Mouse (Mus musculus): ENCODE data around the gene Taf12. TPM values are rescaled to one million over a fixed set of nuclear protein-coding genes. Genes with fewer than 3 reads are reported as not detected.

Taf12 gene
- polyA plus RNA-seq, 1 experiment from 2014 or later, result 40.3 TPM

DNA sequence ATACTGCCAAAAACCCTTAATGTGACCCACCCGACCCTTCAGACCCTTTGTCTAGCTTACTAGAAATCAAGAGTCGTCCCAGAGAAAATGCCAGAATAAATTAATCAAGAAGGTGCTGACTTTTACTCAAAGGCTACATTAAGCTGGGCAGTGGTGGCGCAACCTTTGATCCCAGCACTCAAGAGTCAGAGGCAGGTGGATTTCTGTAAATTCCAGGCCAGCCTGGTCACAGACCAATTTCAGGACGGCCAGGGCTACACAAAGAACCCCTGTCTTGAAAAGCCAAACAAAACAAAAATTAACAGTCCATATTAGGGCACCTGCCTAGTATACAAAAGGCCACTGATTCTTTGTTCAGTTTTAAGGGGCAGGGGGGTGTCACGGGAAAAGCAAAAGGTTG lies 52.3 kb downstream of the Taf12 start:
- Histone ChIP-seq H3K36me3 (ENCODE audit: control insufficient read depth, insufficient read depth, low read length) (peaks cover 14% of the 10 kb centered on the region), H3K9me3 (ENCODE audit: control insufficient read depth, low read length) (no peaks in the 10 kb centered on the region), H3K4me3 (ENCODE audit: low read length) (no peak overlapping the region), H3K4me1 (ENCODE audit: control insufficient read depth, insufficient read depth, low read depth, low read length) (peaks cover 16% of the 10 kb centered on the region), H3K27ac (ENCODE audit: low read depth, low read length) (no peak overlapping the region), H3K4me2 (ENCODE audit: low read length) (no peak overlapping the region), H3K9ac (ENCODE audit: low read depth, low read length) (no peak overlapping the region), H3K27me3 (replicated peaks; ENCODE audit: control insufficient read depth, insufficient read depth, low read length) (no peaks in the 10 kb centered on the region)
- WGBS, result 78% methylated on average over 5 of the region's 5 CpGs
- ATAC-seq, result no peak

DNA sequence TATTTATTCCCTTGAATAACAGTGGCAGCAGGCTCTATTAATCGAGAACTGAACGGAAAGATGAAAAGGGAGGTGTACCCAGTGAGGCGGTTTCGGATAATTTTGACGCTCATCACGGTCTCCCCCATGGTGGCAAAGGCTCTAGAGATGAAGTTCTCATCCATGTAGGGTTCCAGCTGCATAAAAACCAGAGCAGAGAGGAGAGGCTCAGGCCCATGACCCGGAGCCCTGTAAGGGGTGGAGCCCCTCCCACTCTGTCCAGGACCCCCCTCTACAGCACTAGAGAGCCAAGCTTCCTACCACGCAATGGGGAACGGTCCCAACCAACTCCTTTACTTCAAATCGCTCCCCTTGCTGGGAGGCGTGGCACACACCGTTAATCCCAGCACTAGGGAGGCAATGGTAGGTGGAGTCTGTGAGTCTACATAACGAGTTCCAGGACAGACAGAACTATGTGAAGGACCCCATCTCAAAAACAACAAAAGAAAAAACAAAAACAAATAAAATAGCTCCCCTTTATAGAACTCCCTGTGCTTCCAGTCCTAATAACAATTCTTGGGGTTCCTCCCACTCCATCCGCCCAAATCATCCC lies 54.3 kb downstream of the Taf12 start:
- Histone ChIP-seq H3K9ac (ENCODE audit: low read depth, low read length) (peak overlapping the region; percentile 96), H3K9me3 (ENCODE audit: control insufficient read depth, low read length) (no peaks in the 10 kb centered on the region), H3K27me3 (replicated peaks; ENCODE audit: control insufficient read depth, insufficient read depth, low read length) (no peaks in the 10 kb centered on the region), H3K36me3 (ENCODE audit: control insufficient read depth, insufficient read depth, low read length) (peaks cover 12% of the 10 kb centered on the region), H3K4me3 (ENCODE audit: low read length) (peak overlapping the region; percentile 88), H3K27ac (ENCODE audit: low read depth, low read length) (peak overlapping the region; percentile 86; the same call in 1 of the 2 replicates), H3K4me1 (ENCODE audit: control insufficient read depth, insufficient read depth, low read depth, low read length) (peaks cover 16% of the 10 kb centered on the region), H3K4me2 (ENCODE audit: low read length) (peak overlapping the region; percentile 82)
- 48% methylated on average over 14 of the region's 14 CpGs for WGBS
- 0 out of 2 replicates have a peak, but pooled peaks have one; percentile 16 for ATAC-seq

DNA sequence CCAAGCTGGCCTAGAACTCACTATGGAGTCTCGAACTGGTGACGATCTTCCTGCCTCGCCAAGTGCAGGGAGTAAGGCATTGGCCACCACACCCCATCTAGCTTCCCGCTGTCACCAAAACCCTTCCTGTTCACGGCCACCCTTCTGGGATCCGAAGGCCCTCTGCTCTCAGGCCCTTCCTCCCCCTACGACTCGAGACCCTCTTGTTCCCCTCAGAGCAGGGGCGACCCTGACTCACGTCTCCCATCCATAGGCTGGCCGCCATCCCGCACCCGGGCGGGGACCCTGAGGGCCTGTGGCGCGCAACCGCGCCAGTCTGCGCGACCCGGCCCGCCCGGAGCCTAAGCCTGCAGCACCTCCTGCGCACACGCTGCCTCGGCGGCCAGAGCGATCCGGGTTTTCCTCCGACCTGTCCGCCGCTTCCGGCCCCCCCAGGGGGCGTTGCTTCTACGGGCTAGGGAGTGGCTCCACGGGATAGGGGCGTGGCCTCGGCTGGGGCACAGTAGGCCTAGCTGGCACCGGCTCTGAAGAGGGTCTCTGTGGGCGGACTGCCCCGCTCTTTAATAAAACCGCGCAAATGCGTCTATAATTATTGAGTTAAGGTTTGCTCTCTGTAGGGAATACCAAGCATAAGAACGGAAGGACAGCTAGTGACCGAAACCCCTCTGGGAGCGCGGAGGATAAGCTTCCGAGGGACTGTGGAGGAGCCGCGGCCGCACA lies 55.1 kb downstream of the Taf12 start, which contains the start of gene Trnau1ap:
Gene Trnau1ap, minus strand, starts transcription at position 424 of the 720 bp plus-strand sequence.
- peak; percentile 97 for ATAC-seq
- H3K27me3 ChIP-seq (replicated peaks; ENCODE audit: control insufficient read depth, insufficient read depth, low read length), result no peaks in the 10 kb centered on the region
- peak within 1 kb of the TSS; percentile 96 for H3K9ac ChIP-seq (ENCODE audit: low read depth, low read length)
- under 1% methylated on average over 52 of the region's 52 CpGs for WGBS
- peak within 1 kb of the TSS; percentile 82 for H3K4me2 ChIP-seq (ENCODE audit: low read length)
- peaks cover 16% of the 10 kb centered on the region for H3K4me1 ChIP-seq (ENCODE audit: control insufficient read depth, insufficient read depth, low read depth, low read length)
- peak within 1 kb of the TSS; percentile 88 for H3K4me3 ChIP-seq (ENCODE audit: low read length)
- peaks cover 9% of the 10 kb centered on the region for H3K36me3 ChIP-seq (ENCODE audit: control insufficient read depth, insufficient read depth, low read length)
- no peaks in the 10 kb centered on the region for H3K9me3 ChIP-seq (ENCODE audit: control insufficient read depth, low read length)
- H3K27ac ChIP-seq (ENCODE audit: low read depth, low read length), result peak within 1 kb of the TSS; percentile 86

DNA sequence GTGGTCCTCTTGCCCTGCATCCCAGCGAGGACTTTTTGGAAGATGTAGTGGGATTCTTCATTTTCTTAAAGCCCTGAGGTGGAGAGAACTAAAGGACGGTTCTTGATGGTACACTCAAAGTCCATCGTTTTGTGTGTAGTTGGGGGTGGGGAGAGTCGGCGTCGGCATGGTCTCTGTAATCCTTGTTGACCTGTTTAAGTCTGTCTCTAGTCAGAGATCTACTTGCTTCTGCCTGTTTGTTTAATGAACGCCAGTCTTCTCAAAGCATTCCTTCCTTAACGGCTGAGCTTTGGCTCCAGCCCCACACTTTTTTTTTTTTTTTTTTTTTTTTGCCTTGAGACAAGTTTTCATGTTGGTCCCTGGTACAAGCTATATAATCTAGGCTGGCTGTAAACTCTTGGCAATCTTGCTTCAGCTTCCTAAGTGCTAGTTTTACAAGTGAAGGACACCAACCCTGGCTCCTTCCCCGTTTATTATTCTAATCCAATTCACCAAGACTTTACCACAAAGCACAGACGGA lies 55.7 kb downstream of the Taf12 start:
- Histone ChIP-seq H3K9me3 (ENCODE audit: control insufficient read depth, low read length) (no peaks in the 10 kb centered on the region), H3K4me1 (ENCODE audit: control insufficient read depth, insufficient read depth, low read depth, low read length) (peaks cover 16% of the 10 kb centered on the region), H3K36me3 (ENCODE audit: control insufficient read depth, insufficient read depth, low read length) (peaks cover 9% of the 10 kb centered on the region; the same call in 1 of the 2 replicates), H3K9ac (ENCODE audit: low read depth, low read length) (peak overlapping the region; percentile 96), H3K4me2 (ENCODE audit: low read length) (peak overlapping the region; percentile 82), H3K4me3 (ENCODE audit: low read length) (peak overlapping the region; percentile 88), H3K27me3 (replicated peaks; ENCODE audit: control insufficient read depth, insufficient read depth, low read length) (no peaks in the 10 kb centered on the region), H3K27ac (ENCODE audit: low read depth, low read length) (peak overlapping the region; percentile 86)
- ATAC-seq, result no peak
- WGBS, result 10% methylated on average over 10 of the region's 10 CpGs

DNA sequence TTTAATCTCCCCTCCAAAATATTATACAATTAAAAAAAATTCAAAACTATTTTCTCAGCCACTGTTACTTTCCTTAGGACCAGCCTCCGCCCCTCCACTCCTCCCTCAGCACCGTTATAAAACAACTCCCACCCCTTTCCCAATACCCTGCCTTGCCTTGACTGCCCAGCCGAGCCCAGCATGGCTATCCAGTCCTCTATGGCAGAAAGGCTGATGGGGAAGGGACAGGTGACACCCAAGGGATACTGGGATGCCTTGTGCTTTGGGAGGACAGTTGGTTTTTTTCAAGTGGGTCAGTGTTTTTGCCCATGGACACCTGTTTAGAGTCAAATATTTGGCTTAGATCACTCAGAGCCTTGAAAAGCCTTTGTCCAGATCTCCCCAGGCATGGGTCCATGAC lies 57.8 kb downstream of the Taf12 start:
- Histone ChIP-seq H3K27ac (ENCODE audit: low read depth, low read length) (no peak overlapping the region), H3K36me3 (ENCODE audit: control insufficient read depth, insufficient read depth, low read length) (peaks cover 7% of the 10 kb centered on the region; the same call in 1 of the 2 replicates), H3K4me3 (ENCODE audit: low read length) (no peak overlapping the region), H3K4me1 (ENCODE audit: control insufficient read depth, insufficient read depth, low read depth, low read length) (peaks cover 16% of the 10 kb centered on the region), H3K9me3 (ENCODE audit: control insufficient read depth, low read length) (no peaks in the 10 kb centered on the region), H3K4me2 (ENCODE audit: low read length) (no peak overlapping the region), H3K9ac (ENCODE audit: low read depth, low read length) (no peak overlapping the region), H3K27me3 (replicated peaks; ENCODE audit: control insufficient read depth, insufficient read depth, low read length) (no peaks in the 10 kb centered on the region)
- no peak for ATAC-seq
- 72% methylated on average over 3 of the region's 3 CpGs for whole genome bisulfite sequencing

DNA sequence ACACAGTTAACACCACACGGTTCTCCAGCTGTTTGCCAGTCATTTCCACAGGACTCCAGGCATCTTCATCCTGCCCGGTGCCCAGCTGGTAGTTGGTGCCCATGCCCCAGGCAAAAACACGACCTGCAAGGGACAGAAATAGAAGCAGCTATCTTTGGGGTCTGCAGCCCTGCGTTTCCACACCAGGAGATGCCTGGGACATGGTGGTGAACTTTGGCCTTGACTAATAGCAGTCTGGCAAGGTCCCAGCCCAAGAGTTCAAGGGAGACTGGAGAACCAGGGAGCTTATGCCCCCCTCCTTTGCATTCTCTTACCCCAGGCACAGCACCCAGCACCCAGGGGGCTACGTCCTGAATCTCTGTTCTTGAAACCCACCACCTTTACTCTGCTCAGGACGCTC lies 58.7 kb downstream of the Taf12 start:
- Histone ChIP-seq H3K4me1 (ENCODE audit: control insufficient read depth, insufficient read depth, low read depth, low read length) (peaks cover 14% of the 10 kb centered on the region), H3K4me2 (ENCODE audit: low read length) (no peak overlapping the region), H3K27ac (ENCODE audit: low read depth, low read length) (no peak overlapping the region), H3K9ac (ENCODE audit: low read depth, low read length) (no peak overlapping the region), H3K9me3 (ENCODE audit: control insufficient read depth, low read length) (no peaks in the 10 kb centered on the region), H3K4me3 (ENCODE audit: low read length) (no peak overlapping the region), H3K36me3 (ENCODE audit: control insufficient read depth, insufficient read depth, low read length) (peaks cover 9% of the 10 kb centered on the region; the same call in 1 of the 2 replicates), H3K27me3 (replicated peaks; ENCODE audit: control insufficient read depth, insufficient read depth, low read length) (no peaks in the 10 kb centered on the region)
- no peak for ATAC-seq
- 89% methylated on average over 6 of the region's 6 CpGs for WGBS

DNA sequence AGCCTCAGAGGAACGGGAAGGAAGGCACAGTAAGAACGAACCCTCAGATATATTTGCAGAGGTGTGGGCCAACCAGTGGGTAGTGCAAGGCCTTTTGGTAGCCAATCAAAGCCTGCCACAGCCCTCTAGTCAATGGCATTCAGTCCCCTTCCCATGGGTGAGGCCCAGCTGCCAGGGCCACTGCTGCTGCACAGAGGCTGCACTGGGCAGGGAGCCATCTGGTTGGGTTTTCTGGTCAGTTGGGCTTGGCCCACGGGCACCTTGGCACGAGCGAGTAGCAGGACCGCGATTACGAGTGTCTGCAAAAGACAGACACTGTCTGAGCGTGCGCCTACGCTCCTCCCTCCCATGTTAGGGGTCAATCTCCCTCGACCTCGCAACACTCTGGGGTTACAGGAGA lies 64.8 kb downstream of the Taf12 start:
- peaks cover 14% of the 10 kb centered on the region for H3K36me3 ChIP-seq (ENCODE audit: control insufficient read depth, insufficient read depth, low read length)

DNA sequence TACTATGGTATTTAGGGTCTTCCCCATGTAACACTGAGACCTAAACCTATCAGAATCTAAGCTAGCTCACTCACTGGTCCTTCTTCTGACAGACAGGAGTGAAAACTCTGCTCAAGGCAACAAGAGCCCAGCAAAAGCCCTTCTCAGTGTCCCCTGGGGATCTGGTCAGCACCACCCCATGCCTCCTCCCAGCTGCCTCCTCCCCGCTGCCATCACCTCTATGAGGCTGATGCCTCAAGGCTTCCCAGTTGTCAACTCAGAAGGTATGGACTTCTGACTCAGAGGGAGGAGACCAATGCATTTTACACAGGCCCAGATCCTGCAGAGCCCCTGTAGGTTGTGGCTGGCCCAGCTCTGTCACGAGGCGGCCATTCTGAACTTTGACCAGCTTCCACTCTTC lies 67.3 kb downstream of the Taf12 start:
- Histone ChIP-seq H3K27ac (ENCODE audit: low read depth, low read length) (no peak overlapping the region), H3K9me3 (ENCODE audit: control insufficient read depth, low read length) (no peaks in the 10 kb centered on the region), H3K4me3 (ENCODE audit: low read length) (no peak overlapping the region), H3K27me3 (replicated peaks; ENCODE audit: control insufficient read depth, insufficient read depth, low read length) (no peaks in the 10 kb centered on the region), H3K4me1 (ENCODE audit: control insufficient read depth, insufficient read depth, low read depth, low read length) (peaks cover 14% of the 10 kb centered on the region), H3K36me3 (ENCODE audit: control insufficient read depth, insufficient read depth, low read length) (peaks cover 7% of the 10 kb centered on the region), H3K9ac (ENCODE audit: low read depth, low read length) (no peak overlapping the region), H3K4me2 (ENCODE audit: low read length) (no peak overlapping the region)
- 96% methylated on average over 3 of the region's 3 CpGs for WGBS
- ATAC-seq, result no peak

More for the DNA sequence above, 64.8 kb downstream of the Taf12 start:
- H3K4me1 ChIP-seq (ENCODE audit: control insufficient read depth, insufficient read depth, low read depth, low read length), result peaks cover 3% of the 10 kb centered on the region
- H3K4me3 ChIP-seq (ENCODE audit: low read length), result no peak overlapping the region
- H3K4me2 ChIP-seq (ENCODE audit: low read length), result no peak overlapping the region
- WGBS, result 82% methylated on average over 13 of the region's 13 CpGs
- H3K27me3 ChIP-seq (replicated peaks; ENCODE audit: control insufficient read depth, insufficient read depth, low read length), result no peaks in the 10 kb centered on the region
- no peak for ATAC-seq
- no peaks in the 10 kb centered on the region for H3K9me3 ChIP-seq (ENCODE audit: control insufficient read depth, low read length)
- no peak overlapping the region for H3K9ac ChIP-seq (ENCODE audit: low read depth, low read length)
- no peak overlapping the region for H3K27ac ChIP-seq (ENCODE audit: low read depth, low read length)

DNA sequence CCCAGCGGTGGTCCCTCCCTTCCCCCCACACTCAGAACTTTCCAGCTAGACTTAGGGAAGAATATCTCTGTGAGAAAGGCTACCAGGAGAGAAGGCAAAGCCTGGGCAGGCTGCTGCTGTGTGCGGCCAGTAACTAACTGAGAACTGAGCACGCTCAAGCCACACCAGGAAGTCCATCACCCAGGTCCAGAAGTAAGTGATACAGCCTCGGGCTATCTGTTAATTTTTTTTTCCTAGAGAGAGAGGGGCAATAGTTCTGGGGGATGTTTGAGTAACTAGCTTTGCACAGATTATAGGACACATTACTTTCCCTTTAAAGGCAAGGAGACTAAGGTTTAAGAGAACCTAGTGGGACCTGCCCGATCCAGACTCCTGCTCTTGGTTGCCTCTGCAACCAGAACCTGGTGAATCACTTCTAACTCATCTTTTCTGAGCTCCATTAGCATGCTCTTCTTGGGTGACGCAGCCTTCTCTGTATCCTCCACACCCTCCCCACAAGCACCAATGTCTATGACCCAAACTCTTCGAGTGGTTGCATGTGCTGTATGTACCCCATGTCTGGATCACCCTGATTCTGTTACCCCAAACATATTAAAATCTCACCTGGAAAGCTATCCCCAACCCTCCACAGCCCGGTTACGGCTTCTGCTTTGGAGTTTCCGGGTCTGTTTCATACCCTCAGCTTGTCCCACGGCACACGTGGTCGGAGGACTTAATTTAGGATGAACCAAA lies 70.4 kb downstream of the Taf12 start:
- Histone ChIP-seq H3K4me2 (ENCODE audit: low read length) (peak overlapping the region; percentile 82), H3K27ac (ENCODE audit: low read depth, low read length) (no peak overlapping the region), H3K4me3 (ENCODE audit: low read length) (peak overlapping the region; percentile 80), H3K9me3 (ENCODE audit: control insufficient read depth, low read length) (no peaks in the 10 kb centered on the region), H3K27me3 (replicated peaks; ENCODE audit: control insufficient read depth, insufficient read depth, low read length) (no peaks in the 10 kb centered on the region), H3K36me3 (ENCODE audit: control insufficient read depth, insufficient read depth, low read length) (no peaks in the 10 kb centered on the region), H3K4me1 (ENCODE audit: control insufficient read depth, insufficient read depth, low read depth, low read length) (peaks cover 14% of the 10 kb centered on the region), H3K9ac (ENCODE audit: low read depth, low read length) (peak overlapping the region; percentile 79)
- ATAC-seq, result no peak
- WGBS, result 7% methylated on average over 13 of the region's 13 CpGs
